Mouse (Mus musculus) right cerebral cortex, postnatal 25 days (tissue): ENCODE measurements at regions not wholly inside any gene's neighbourhood (a gene's known extent, or its start where the extent isn't known, plus 50 kb on each side); places are given as distances from the start of the nearest gene placed in this dataset.

ENCODE experiments used
- DNase-seq: peaks from one replicate; pipeline ENCODE4 v3.0.0; 2022

DNA sequence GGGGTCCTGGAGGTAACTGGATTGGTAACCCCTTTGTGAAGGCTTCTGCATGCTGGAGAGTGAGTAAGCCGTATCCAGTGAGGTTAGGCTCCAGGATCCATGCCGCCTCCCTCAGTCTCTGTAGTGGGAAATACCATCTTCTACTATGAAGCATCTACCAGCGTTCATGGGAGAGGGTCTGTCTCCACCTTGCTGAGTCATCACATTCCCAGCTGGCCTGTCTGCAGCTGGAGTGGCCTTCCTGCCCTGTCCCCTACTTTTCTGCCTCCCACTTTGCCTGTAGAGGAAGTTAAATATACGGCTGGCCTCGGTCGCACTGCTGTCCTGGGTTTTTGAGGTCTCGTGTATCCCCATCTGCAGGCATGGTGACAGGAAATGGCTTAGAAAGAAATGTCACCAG lies 78.0 kb upstream of the Sec14l1 start:
- no peak for DNase-seq

GRCm38 (mm10) chr11:117038282-117039106 lies 76.5 kb upstream of the Sec14l1 start:
- DNase-seq, result no peak

DNA sequence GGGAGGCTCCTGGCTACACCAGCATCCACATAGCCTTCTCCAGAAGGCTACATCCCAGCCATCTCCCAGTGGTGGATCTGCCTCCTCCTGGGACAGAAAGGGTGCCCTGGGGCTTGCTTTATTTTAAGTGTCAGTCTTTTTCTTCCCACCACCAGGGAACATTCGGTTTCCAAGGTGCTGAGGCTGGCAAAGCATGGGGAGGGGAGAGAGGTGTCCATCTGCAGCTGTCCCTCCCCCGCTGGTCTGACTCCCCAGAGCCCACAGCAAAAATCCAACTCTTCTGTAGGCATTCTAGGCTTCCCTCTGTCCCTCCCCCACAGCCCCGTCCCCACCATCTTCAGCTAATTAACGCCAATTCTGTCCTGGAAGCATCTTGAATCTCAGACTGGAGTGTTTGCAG lies 74.1 kb upstream of the Sec14l1 start:
- no peak for DNase-seq

DNA sequence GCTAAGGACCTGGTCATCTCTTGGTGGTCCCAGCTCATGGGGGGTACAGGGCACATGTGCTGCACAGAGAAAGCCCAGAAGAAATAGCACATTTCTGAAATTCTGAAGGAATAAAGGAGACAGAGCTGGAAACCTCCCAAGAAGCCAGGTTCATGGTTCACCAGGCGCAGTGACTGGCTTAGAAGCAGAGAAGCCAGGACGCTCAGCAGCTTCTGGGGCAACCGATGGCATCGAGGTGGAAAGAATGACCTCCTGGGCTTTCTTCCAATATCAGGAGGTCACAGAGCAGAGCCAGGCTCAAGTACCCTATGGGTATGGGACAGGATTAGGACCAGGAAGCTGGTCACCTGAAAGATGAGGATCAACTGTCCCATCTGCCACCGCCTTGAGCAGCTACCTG lies 72.6 kb upstream of the Sec14l1 start:
- no peak for DNase-seq

GRCm38 (mm10) chr11:117043524-117043923 lies 71.4 kb upstream of the Sec14l1 start:
- peak; percentile 74 for DNase-seq

GRCm38 (mm10) chr11:117044731-117045130 lies 70.2 kb upstream of the Sec14l1 start:
- no peak for DNase-seq

GRCm38 (mm10) chr11:117046636-117047035 lies 68.3 kb upstream of the Sec14l1 start:
- DNase-seq, result no peak

- no peak for DNase-seq
These were observed 67.6 kb upstream of the Sec14l1 start for GRCm38 (mm10) chr11:117047172-117047950.

DNA sequence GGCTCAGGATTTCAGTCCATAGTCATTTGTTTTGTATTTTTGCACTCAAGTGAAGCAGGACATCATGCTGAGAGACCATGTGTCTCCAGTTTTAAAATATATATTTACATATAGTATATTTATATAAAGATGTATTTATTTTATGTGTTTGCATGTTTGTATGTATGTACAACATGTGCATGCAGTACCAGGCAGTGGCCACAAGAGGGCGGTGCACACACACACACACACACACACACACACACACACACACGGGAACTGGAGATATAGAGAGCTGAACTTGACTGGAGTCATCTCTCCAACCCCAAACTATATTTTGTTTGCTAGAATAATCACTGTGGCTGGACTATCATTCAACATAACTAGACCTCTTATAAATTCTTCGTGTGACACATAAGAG lies 66.1 kb upstream of the Sec14l1 start:
- no peak for DNase-seq

DNA sequence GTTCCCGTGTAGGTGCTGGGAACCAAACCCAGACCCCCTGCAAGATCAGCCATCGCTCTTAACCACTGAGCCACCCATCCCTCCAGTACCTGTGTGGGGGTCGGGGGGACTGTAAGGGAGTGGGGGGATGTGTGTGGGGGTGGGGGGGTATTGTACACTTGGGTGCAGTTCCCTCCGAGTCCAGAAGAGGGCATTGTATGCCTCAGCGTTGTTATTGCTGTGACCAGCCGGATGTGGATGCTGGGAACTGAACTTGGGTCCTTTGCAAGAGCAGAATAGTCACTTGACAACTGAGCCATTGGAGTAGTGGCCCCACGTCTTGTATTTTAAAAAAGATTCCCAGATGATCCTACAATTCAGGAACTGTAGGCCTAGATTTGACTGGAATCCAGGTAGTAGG lies 64.2 kb upstream of the Sec14l1 start:
- DNase-seq, result no peak

GRCm38 (mm10) chr11:117056958-117057357 lies 58.0 kb upstream of the Sec14l1 start:
- DNase-seq, result peak; percentile 71

DNA sequence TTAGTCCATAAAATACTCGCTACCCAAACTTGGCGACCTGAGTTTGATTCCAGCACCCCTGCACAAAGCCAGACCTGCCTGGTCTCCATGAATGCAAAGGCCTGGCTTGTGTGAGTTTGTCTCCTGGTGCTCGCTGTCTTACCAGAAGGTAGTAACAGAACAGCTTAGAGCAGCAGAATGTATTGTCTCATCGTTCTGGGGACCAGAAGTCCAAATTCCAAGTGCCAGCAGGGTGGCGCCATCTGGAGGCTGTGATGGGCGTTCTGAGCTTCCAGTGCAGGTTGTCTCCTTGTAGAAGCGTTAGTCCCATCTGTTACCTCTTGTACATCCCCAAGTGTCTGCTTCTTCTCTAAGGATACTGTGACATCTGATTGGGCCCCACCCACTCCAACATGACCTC lies 57.5 kb upstream of the Sec14l1 start:
- DNase-seq, result no peak

GRCm38 (mm10) chr11:117059120-117059519 lies 55.8 kb upstream of the Sec14l1 start:
- DNase-seq, result no peak

DNA sequence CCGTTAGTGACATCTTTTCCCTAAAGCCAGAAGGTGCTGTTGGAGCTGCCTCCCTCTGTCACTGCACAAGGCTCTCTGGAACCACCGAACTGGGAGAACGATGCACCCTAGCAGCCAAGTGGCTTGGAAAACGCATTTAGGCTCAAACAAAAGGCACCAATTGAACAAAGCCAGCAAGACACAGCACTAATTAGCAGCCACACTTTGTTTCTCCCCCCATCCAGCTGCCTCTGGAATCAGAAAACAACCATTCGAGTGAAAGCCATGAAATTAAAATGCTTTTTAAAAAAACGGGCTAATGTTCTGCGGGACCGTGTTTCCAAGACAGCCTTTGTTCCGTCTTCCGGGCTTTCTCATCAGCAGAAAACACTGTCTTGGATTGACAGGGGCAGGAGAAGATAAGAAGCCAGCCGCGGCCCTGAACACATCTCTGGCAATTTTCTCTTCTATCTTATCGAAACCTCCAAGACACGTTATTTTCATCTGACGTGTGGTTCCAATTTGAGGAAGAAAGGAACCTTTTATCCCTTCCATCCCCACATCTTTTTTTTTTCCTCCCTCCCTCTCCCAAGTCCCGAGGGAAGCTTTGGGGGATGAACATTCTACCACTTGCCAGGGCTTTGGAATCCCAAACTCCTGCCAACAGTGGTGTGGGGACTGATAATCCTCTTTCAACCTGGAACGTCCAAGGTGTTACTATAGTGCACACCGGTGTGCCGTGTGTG lies 54.8 kb upstream of the Sec14l1 start:
- DNase-seq, result no peak

GRCm38 (mm10) chr11:117060706-117061337 lies 54.1 kb upstream of the Sec14l1 start:
- no peak for DNase-seq

- DNase-seq, result no peak
These were observed 52.0 kb upstream of the Sec14l1 start for GRCm38 (mm10) chr11:117062772-117063499.
